Mouse (Mus musculus) cerebellum, adult 2 months (tissue): Measurements from ENCODE around the gene Slc17a9. TPM values are rescaled to one million over a fixed set of nuclear protein-coding genes. Genes with fewer than 3 reads are reported as not detected.

ENCODE experiments used
- DNase-seq, 2 experiments: peaks; one replicate each; pipeline ENCODE4 v3.0.0; 2021
- H3K27ac ChIP-seq: fragments of 200-500 bp; 2 replicates; pipeline ENCODE4 v1.5.1; 2012; ENCODE audit warnings: low read length, control low read depth, inconsistent platforms; ENCODE audit not compliant: insufficient read depth
- H3K27me3 ChIP-seq: fragments of 200-500 bp; 2 replicates; pipeline ENCODE4 v1.6.1; 2012; ENCODE audit warnings: inconsistent platforms, mild to moderate bottlenecking, low read length, moderate library complexity; ENCODE audit not compliant: control insufficient read depth, insufficient read depth
- H3K4me1 ChIP-seq: fragments of 200-500 bp; 2 replicates; pipeline ENCODE4 v1.6.1; 2011; ENCODE audit warnings: low read length; ENCODE audit not compliant: control insufficient read depth, insufficient read depth
- H3K4me3 ChIP-seq: fragments of 200-500 bp; replicated peaks from 2 replicates; pipeline ENCODE3; 2011; ENCODE audit warnings: mild to moderate bottlenecking, low read depth, low read length, control low read depth; ENCODE audit not compliant: insufficient read depth
- CTCF ChIP-seq: fragments of 200-500 bp; IDR thresholded peaks from 2 replicates; pipeline ENCODE4 v1.5.1; 2011; ENCODE audit warnings: low read depth, mild to moderate bottlenecking, control low read depth, low read length, moderate library complexity, borderline replicate concordance; ENCODE audit not compliant: insufficient read depth
- POLR2A ChIP-seq: fragments of 200-500 bp; IDR thresholded peaks from 2 replicates; pipeline ENCODE4 v1.6.1; 2011; ENCODE audit warnings: low read length, control low read depth, borderline replicate concordance; ENCODE audit not compliant: insufficient read depth
- WGBS: fragments of 180-500 bp; shearing (Covaris S2); methylation state at CpG from one replicate; pipeline ENCODE4 v1.1.7; 2018; 5-methylcytosine and 5-hydroxymethylcytosine counted together
- polyA plus RNA-seq: library from polyadenylated mRNA; depleted of rRNA; stranded (reverse); fragments of >200 nt; gene quantifications from 2 replicates; pipeline ENCODE4 v1.2.3, GENCODE M21; 2012

Slc17a9 gene
- polyA plus RNA-seq, 1 experiment, result 1.2 TPM

DNA sequence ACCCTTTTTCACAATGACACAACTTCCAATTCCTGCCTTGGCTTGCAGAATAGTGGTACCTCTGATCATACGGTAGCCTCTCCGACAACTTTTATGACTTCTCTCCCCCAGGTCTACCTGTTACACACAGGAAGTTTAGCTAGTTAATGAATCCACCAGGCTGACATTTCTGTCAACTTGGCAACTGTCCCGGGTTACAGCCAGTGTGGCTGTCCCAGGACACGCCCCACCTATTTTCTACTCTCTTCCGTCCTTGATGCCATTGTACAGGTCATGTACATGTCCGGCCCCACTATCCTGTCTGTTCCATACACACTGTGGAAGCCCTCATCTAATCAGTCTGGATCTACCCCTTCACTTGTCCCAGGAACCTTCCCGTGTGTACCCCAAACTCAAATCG lies 20.5 kb upstream of the Slc17a9 start:
- Histone ChIP-seq H3K4me1 (peaks cover 4% of the 10 kb centered on the region; the same call in 1 of the 2 replicates), H3K4me3 (no peak overlapping the region), H3K27ac (no peak overlapping the region), H3K27me3 (no peaks in the 10 kb centered on the region)
- TF ChIP-seq CTCF (no peak), POLR2A (no peak)
- WGBS, result 77% methylated on average over 8 of the region's 8 CpGs
- no peak for DNase-seq

DNA sequence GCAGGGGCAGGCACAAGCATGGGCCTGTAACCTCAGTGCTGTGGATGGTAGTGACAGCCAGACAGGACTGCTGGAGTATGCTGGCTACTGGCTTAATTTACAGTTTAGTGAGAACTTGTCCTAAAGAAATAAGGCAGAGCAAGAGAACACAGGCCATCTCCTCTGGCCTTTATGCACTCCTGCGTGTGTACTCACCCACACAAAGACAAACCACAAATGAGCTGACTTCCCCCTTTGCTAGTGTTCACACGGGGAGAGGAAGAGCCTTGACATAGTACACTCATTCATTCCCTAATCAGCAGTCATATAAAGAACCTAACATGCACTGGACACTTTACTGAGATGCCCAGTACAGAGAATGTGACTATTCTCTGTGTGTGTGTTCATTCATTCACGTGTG lies 20.0 kb upstream of the Slc17a9 start:
- no peak for DNase-seq
- TF ChIP-seq POLR2A (no peak), CTCF (no peak)

DNA sequence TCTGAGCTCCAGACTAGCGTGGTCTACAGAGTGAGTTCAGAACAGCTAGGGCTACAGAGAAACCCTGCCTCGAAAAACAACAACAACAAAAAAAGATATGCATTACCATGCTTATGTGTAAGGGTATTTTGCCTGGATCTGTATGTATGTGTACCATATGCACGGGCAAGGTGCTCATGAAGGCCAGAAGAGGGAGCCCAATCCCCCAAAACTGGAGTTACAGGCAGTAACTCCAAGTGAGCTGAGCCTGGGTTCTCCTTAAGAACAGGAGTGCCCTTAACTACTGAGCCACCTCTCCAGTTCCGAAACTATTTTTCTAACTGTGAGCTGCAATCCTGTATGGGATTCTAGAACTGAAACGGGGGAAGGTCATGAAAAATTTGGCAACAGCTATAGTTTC lies 19.1 kb upstream of the Slc17a9 start:
- Histone ChIP-seq H3K4me1 (peaks cover 4% of the 10 kb centered on the region; the same call in 1 of the 2 replicates), H3K4me3 (no peak overlapping the region), H3K27me3 (no peaks in the 10 kb centered on the region), H3K27ac (no peak overlapping the region)
- WGBS, result 94% methylated on average over 5 of the region's 5 CpGs
- TF ChIP-seq POLR2A (no peak), CTCF (no peak)
- DNase-seq, result no peak

More for the DNA sequence above, 20.0 kb upstream of the Slc17a9 start:
- Histone ChIP-seq H3K4me1 (peaks cover 4% of the 10 kb centered on the region; the same call in 1 of the 2 replicates), H3K27me3 (no peaks in the 10 kb centered on the region), H3K27ac (no peak overlapping the region), H3K4me3 (no peak overlapping the region)
- 78% methylated on average over 3 of the region's 3 CpGs for WGBS

DNA sequence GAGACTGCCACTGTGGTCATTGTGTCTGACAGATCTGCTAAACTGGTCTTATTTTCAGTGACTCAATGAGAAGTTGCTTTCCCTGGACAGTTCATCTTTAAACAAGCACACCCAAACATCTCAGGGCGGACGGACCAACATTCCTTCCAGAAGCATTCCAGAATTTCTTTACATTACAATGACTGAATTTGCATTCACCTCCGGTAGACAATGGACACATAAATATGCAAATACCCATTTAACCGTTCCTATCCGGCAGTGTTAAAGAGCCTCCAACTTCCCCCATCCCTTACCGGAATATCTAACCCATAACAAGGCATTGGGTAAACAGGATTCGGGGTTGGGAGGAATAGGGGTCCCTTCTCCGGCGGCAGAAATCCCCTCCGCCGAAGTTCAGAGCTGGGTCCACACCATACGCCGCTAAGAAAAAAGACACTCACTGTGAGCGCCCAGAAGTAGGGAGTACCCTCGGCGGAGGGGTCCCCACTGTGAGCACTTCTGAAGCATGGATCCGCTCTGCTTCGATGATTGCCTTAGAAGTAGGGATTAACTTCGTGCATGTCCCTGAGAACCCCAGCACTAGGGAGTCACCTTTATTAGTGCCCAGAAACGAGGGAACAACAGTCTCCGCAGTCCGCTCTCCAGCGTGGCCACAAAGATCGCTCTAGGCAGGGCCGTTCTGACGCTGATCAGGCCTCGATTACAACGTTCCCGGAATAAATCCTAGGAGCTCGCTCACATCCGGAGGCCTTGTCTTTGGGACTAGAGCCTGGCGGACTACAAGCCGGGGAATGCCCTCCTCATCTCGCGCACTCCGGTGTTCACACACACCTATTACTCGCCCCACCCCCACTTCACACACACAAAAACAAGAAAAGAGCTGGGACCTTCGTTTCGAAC lies 15.8 kb upstream of the Slc17a9 start:
- Histone ChIP-seq H3K4me1 (peaks cover 11% of the 10 kb centered on the region; the same call in 1 of the 2 replicates), H3K4me3 (peak overlapping the region; percentile 84), H3K27ac (peak overlapping the region; percentile 67), H3K27me3 (no peaks in the 10 kb centered on the region)
- WGBS, result 1% methylated on average over 39 of the region's 39 CpGs
- no peak for DNase-seq
- no peak for TF ChIP-seq CTCF

DNA sequence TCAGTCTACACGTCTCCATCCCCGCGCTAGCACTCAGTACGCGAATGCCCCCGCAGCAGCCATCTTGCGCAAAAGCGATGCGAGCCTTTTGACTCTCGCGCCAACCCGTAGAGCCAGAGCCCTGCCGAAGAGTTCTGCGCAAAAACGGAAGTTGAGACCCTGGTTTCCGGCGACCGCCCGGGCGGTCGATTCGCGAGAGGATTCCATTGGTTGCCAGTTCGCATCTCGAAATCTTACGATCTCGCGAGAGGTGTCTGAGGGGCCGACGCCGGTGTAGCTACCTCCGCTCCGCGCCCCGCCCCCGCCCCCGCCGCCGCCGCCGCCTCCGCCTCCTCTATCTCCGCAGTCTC lies 15.2 kb upstream of the Slc17a9 start, which contains the start of the genes Dido1 and Gid8:
TSS of gene Dido1 (minus strand) at position 77 of the 350 bp plus-strand sequence.
TSS of gene Gid8 (plus strand) at position 195 of the 350 bp plus-strand sequence.
- Histone ChIP-seq H3K4me1 (peaks cover 11% of the 10 kb centered on the region; the same call in 1 of the 2 replicates), H3K27me3 (no peaks in the 10 kb centered on the region), H3K4me3 (peak within 1 kb of the TSS; percentile 84), H3K27ac (peak within 1 kb of the TSS; percentile 67)
- WGBS, result under 1% methylated on average over 43 of the region's 43 CpGs
- TF ChIP-seq CTCF, result no peak
- TF ChIP-seq POLR2A, result peak; percentile 61; the same call in 1 of the 2 replicates
- DNase-seq, result peak; percentile 98

GRCm38 (mm10) chr2:180710276-180711155 lies 14.5 kb upstream of the Slc17a9 start:
- H3K27me3 ChIP-seq, result no peaks in the 10 kb centered on the region
- WGBS, result 2% methylated on average over 64 of the region's 64 CpGs
- H3K4me3 ChIP-seq, result peak overlapping the region; percentile 84
- no peak for DNase-seq
- H3K4me1 ChIP-seq, result peaks cover 11% of the 10 kb centered on the region; the same call in 1 of the 2 replicates
- no peak for TF ChIP-seq CTCF
- TF ChIP-seq POLR2A, result no peak
- H3K27ac ChIP-seq, result peak overlapping the region; percentile 63

GRCm38 (mm10) chr2:180711527-180711926 lies 13.5 kb upstream of the Slc17a9 start:
- DNase-seq, result no peak
- no peak overlapping the region for H3K4me3 ChIP-seq
- WGBS, result 45% methylated on average over 4 of the region's 4 CpGs
- no peaks in the 10 kb centered on the region for H3K27me3 ChIP-seq
- H3K4me1 ChIP-seq, result peaks cover 11% of the 10 kb centered on the region; the same call in 1 of the 2 replicates
- H3K27ac ChIP-seq, result no peak overlapping the region
- TF ChIP-seq CTCF (no peak), POLR2A (no peak)
